Mouse (Mus musculus): Measurements from ENCODE around the gene Osbpl8. TPM values are rescaled to one million over a fixed set of nuclear protein-coding genes. Genes with fewer than 3 reads are reported as not detected.

Osbpl8 gene
- polyA plus RNA-seq, 1 experiment from 2014 or later = 7.6 TPM

Other genes starting within 250 kb of the Osbpl8 start
- gene Csrp2, start 245.0 kb upstream of the Osbpl8 start, polyA plus RNA-seq (2015; fragmentation: Nextera tagmentation; extraction: Ambion mirVana) = 19.7 and 21.6 TPM in 2 replicates
- gene Zdhhc17, start 154.6 kb upstream of the Osbpl8 start, polyA plus RNA-seq (2015; fragmentation: Nextera tagmentation; extraction: Ambion mirVana) = 4.3 and 6.3 TPM in 2 replicates
- gene Bbs10, start 133.9 kb downstream of the Osbpl8 start, polyA plus RNA-seq (2015; fragmentation: Nextera tagmentation; extraction: Ambion mirVana) = 1.3 and 1.5 TPM in 2 replicates